Mouse (Mus musculus) left cerebral cortex, postnatal 14 days (tissue): ENCODE measurements around the gene Slc6a5. TPM values are rescaled to one million over a fixed set of nuclear protein-coding genes. Genes with fewer than 3 reads are reported as not detected.

Experiments
- DNase-seq, 2 experiments: peaks; one replicate each; pipeline ENCODE4 v3.0.0; 2021 to 2022; ENCODE audit warnings: low spot score in 2 of 2, mixed read lengths in 1 of 2
- intact Hi-C: fragments of 180-260 bp; cut with DNase I; formaldehyde crosslinking; loops from one replicate; pipeline ENCODE4 v1.15.1; 2025
- total RNA-seq, 2 experiments: library from RNA; stranded (reverse); gene quantifications; 2 replicates each; pipeline ENCODE4 v1.2.3; 2021

Slc6a5 gene
- total RNA-seq, 2 experiments from 2014 or later: 0.04 to 0.18 TPM

GRCm38 (mm10) chr7:49963764-49964163 lies 53.8 kb downstream of the Slc6a5 start:
- DNase-seq: no peak
- intact Hi-C loops: no loop called here

- no peak for DNase-seq
- intact Hi-C loops: no loop called here
Observed at GRCm38 (mm10) chr7:49969516-49969915, 59.6 kb downstream of the Slc6a5 start.

- DNase-seq: peak in 1 of 2 experiments; percentile 44
- intact Hi-C loops: no loop called here
Observed at GRCm38 (mm10) chr7:49974841-49975440, 65.0 kb downstream of the Slc6a5 start, which contains the start of gene Nell1. TSS of gene Nell1 (plus strand) at chr7:49974864.

GRCm38 (mm10) chr7:49975441-49976121 lies 65.6 kb downstream of the Slc6a5 start:
- DNase-seq: peak in 1 of 2 experiments; percentile 46
- intact Hi-C loops: no loop called here

GRCm38 (mm10) chr7:49981511-49982227 lies 71.7 kb downstream of the Slc6a5 start:
- intact Hi-C loops: no loop called here
- peak in 1 of 2 experiments; percentile 11 for DNase-seq

- intact Hi-C loops: no loop called here
- no peak for DNase-seq
Observed at GRCm38 (mm10) chr7:49984698-49985097, 74.8 kb downstream of the Slc6a5 start.

- DNase-seq: no peak
- intact Hi-C loops: no loop called here
Observed at GRCm38 (mm10) chr7:49985947-49986346, 76.0 kb downstream of the Slc6a5 start.

- DNase-seq: no peak
- intact Hi-C loops: no loop called here
Observed at GRCm38 (mm10) chr7:49999321-49999720, 89.4 kb downstream of the Slc6a5 start.

GRCm38 (mm10) chr7:50005268-50005667 lies 95.3 kb downstream of the Slc6a5 start:
- intact Hi-C loops: no loop called here
- no peak for DNase-seq

Other genes with a start within 250 kb of the Slc6a5 start
- 1 to 10 TPM; 8.5 to 8.9 TPM for gene Htatip2, start 151.0 kb upstream of the Slc6a5 start, total RNA-seq
- gene Prmt3, start 131.8 kb upstream of the Slc6a5 start, total RNA-seq: 10 to 100 TPM; 32.6 to 33.9 TPM
- 10 to 100 TPM; 44.4 to 46.9 TPM for gene Nell1, start 64.7 kb downstream of the Slc6a5 start, total RNA-seq